Mouse (Mus musculus) yolk sac, embryonic 10.5 days (tissue): ENCODE data around the gene Arl15.

Experiments used
- DNase-seq: peaks from one replicate; pipeline ENCODE4 v3.0.0-alpha.2; 2017; ENCODE audit warnings: low spot score

The Arl15 gene

DNA sequence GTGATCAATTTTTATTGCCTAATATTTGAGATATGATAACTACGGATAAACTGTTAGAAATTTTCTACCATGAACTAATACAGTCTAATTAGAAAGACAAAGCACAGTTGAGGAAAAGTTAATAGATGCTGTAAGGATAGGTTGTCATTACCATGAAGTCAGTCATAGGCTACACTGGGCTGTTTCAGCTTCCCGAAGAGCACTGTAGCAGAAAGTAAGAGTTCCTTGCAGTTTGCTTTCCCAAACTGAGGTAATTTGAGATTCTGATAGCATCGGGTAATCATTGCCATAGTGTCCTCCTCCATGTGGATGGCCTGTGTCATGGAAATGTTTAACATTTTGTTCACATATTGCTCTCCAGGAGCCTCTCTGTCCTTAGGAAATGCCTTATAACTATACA is 195.9 kb downstream of the Arl15 start:
- DNase-seq, result no peak

DNA sequence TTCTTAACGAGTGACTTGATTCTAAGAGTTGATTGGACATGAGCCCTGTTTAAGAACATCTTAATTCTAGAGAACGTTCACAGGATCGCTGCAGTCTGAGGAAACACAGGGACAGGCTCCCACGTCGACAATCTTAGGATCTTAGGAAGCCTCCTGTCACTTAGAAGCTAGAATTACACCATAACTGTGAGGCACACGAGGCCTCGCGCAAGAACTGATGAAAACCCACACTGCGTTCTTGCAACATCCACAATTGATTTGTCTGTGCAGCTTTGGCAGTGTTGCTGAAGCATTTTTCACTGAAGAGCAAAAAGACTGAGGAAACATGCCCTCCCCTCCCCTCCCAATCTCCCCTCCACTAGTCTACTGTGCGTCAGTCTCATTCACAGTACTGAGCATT is 196.4 kb downstream of the Arl15 start:
- no peak for DNase-seq

DNA sequence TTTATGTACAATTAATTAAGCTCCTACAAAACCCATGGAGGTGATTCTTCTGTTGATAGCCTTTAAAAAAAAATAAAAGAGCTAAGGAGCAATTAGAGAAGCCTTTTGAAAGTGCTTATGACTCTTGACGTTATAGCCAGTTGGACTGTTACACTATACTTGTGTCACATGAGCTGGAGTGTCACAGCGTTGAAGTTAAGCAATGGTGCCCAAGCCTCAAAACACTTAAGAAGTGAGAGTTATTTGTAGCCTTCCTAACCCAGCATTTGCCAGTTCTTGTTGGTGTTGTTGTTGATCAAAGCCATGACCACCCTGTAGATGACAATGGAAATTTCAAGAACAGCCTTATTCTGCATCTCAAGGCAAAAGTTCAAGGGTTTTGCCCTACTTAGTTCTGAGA is 198.8 kb downstream of the Arl15 start:
- DNase-seq, result no peak

DNA sequence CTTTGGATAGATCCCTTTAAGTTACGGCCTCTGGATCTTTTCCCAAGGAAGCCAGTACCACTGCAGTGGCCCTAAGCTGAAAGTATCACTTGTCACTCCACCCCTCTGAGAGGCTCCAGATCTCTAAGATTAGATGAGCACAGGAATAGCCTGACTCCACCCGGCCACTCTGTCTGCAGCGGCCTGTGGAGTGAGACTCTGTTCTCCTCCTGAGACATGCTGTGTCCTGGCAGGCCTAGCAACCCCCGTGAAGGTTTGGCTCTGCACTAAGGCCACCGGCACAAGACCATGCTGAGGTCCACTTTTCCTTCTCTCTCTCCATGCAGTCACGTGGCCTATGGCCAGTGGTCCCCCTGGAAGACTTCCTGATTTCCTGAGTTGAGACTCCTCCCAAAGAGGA is 200.3 kb downstream of the Arl15 start:
- no peak for DNase-seq

DNA sequence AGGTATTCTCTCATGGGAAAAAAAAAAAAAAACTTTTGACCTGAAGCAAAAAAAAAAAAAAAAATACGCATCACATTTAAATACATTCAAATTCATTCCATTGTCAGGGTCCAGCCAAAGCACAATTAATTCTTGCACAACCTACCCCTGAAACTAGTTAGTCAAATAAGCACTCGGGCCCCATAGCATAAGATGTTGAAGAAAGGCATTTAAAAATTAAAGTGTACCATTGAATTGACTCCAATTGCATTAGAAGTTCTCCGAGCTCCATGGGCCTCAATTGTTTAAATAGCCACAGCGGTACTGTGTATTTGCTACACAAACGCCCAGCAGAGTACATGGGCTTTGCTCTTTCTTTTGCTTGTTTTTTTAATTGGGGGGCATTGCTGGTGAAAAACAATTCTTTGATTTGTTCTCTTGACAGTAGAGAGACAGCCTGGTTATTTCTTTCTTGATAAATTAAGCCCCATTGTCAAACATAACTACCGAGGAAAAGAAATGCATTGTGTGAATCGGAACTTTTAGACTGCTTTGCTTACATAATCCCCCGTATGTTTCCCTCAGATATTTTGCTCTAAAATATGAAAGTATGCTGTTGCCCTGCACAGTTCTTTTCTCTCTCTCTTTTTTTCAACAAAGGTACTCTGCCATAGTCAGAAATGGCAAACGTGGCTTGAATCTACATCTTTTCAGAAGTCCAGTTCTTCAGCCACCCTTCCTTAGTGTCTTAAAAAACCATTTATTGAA is 201.4 kb downstream of the Arl15 start:
- no peak for DNase-seq

DNA sequence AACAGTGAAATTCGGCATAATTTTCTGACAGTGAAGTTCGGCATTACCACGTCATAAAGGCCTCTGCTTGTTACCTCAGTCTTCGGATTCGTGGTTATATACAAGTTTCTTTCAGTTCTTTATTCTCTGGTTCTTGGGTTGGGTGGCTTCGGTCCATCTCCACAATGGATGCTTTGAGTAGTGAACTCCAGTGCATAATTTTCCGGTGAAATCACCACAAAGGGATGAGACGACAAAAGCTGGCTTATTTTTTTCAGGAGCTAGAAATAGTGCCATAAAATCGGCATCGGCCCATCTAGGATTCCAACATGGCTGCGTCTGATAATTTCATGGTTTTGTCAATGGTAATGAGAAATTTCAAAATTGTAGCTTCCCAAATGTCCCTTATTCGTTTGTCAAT is 204.5 kb downstream of the Arl15 start:
- DNase-seq, result no peak

DNA sequence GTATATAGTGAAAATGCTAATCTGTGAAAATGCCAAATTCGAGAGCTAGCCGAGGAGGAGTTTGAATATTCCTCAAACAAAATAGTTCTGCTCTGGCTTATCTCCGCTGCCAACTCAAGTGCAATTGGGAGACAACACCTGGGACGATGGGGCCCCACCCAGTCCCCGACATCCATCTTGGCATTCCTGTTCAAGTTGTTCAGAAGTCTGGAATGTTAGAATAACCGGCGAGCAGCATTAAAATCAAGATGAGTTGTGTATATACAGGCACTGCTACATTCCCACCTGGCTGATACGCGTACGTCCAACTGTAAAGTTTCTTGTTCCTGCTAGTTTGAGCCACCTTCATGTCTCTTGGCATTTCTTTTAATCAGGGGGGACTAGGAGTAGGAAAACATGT is 209.2 kb downstream of the Arl15 start:
- no peak for DNase-seq

DNA sequence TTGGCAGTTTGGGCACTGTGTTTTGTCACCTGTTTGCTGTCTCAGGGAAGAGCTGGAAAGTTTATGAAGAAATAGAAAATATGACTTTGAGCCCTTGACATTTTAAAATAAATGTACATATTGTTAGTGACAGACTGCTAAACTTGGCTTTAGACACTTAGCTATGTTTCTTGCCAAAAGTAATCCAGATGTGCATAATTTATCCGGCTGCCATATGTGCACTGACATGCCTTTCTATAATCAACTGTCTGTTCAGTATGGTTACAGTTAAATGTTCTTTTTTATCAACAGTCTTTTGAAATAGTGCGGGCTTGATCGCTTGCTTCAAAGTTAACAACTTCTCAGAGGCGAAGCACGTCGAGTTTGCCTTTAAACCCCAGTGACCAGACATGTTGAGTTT is 209.9 kb downstream of the Arl15 start:
- DNase-seq, result no peak

DNA sequence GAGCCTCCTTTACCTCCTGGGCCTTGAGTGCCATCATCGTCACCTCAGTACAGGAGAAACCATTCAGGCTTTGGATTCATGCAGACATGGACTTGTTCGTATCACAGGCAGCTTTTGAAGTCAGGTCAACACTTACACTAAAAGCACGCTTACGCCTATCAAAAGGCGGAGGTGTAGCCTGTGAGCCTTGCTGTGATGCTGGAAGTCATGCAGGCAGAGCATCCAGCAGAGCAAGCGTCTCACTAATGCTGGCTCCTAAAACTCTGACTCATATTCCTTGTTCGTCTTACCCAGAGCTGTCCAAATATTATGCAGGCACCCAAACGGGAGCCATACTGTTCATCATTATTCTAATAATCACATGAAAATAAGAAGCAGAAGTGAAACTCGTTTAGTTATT is 215.5 kb downstream of the Arl15 start:
- DNase-seq, result no peak

DNA sequence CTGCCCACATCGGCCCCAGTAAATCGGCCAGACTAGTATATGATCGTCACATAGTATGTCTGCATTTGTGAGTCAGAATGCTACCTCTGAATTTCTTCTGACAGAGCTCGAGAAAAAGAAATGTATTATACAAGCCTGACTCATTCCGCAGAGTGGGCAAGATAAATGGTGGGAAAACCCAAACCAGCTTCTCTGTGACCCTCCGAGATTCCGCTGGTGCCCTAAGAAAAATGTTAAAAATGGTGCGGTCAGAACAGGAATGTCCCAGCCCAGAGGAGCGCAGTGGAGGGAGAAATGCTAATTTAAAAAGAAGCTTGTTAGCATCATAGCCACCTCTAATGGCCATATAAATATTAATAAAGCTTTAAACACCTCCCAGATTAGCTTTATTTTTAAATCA is 216.2 kb downstream of the Arl15 start:
- DNase-seq, result no peak

DNA sequence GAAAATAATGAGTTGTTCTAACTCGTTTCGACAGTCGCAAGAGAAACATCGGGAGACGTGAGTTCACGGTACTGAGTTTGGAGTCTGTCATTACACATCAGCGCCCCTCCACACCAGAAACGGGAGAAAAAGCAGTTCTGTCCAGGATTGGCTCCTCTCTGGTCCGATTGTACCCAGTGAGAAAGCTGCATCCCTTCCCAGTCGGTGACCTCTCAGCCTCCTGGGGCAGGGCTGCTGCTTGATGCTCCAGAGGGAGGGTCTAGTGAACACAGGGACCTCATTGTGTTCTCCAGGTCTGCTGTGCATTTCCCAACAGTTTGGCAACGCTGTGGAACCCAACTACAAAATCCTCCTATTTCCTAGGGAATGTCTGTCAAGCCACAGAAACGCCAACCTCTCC is 216.7 kb downstream of the Arl15 start:
- DNase-seq, result no peak

DNA sequence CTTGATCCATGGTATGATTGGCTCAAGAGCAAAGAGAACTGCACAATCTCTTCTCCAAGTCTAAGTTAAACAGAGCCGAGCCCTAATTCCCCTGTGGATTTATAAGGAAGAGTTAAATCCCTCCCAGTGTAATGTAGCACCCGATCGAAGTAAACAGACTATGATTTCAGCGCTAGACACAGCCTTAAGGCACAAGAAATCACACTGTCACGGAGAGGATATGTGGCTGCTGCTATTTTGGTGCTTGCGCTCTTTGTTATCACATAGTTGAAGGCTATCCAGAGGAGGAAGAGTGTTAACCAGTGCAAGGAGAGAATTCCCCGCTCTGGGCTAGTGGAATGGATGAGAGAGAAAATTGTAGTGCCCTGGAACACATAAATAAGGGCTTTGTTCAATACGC is 223.6 kb downstream of the Arl15 start:
- no peak for DNase-seq

DNA sequence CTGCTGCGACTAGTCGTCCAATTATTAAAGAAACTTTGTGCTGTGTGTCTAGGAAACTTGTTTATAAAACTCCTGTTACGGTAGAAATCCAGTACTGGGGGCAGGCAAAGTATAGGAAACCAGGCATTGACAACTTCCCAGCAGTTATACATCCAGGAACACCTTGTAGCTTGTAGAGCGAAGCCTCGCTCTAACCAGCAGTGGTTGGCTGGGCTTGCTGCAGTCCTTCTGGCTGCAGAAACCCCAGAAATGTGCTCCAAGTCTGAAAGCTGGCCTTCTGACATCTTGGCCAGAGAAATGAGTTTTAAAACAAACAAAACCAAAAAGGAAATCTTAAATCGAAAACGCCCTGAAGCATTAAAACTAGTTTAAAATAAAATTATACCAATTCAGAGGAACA is 229.2 kb downstream of the Arl15 start:
- no peak for DNase-seq

DNA sequence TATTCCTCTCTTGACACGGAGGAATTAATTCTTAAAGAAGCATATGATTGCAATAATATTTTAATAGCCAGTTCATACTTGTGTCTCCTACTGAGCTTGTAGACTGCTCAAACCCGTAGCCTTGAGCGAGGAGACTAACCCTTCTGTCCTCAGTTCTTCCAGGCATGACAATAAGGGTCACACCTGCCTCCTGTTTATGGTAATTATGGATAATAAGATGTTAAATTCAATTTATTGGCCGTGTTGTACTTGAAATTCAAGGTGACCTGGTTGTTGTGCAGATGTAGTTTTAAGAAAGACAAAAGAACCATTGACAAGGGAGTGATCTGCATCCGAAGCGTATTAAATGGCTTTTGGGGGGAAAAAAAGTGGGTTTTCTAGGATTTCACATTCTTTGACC is 232.0 kb downstream of the Arl15 start:
- no peak for DNase-seq

DNA sequence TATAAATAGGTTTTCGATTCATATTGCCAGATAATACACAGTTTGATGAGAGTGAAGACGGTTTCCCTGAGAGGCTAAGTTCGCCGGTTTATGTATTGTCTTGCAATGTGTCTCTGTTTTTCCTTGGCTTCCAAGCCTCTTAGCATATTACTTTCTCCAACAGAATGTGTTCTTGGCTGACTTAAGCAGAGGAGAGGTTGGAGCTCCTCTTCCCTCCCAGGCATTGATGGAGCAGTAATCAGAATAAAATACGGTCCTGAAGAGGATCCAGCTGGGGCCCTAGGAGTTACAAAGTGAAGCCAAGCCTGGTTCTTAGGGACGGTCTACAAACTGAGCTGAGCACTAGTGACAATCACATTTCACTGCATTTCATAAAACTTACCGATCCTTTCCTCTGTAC is 232.4 kb downstream of the Arl15 start:
- DNase-seq, result no peak

DNA sequence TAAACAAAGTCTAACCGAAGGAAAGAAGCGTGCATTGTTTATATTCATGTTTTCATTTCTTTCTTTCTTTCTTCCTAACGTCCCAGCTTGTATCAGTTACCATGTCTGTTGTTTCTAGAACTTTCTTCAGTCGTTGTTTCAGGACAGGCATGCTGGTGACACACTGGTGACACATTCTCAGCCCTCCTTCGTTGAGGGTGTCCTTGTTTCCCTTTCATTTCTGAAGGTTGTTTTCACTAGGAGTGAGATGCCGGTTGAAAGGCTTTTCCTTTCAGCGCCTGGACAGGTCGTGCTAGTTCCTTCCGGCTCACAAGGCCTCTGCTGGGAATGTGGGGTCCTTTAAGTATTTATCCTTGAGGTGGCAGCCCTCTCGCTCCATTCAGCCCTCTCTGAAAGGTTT is 253.8 kb downstream of the Arl15 start:
- no peak for DNase-seq

DNA sequence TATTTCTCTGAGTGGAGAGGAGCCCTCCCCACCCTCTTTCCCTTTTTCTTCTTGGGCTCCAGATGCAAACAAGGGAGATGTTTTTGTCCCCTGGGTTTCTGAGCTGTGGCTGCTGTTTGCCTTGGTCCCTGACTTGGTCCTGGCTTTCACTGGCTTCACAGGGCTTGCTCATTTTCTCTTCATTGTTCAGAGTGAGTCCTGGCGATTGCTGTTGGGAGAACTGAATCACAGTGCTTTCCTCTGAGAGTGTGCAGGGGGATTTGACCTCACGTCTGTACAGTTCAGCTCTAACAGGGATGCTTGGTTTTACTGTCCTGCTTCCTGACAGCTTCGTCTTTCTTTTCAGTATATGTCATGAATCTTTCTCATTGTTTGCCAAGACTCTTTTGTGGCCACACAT is 254.4 kb downstream of the Arl15 start:
- DNase-seq, result no peak

DNA sequence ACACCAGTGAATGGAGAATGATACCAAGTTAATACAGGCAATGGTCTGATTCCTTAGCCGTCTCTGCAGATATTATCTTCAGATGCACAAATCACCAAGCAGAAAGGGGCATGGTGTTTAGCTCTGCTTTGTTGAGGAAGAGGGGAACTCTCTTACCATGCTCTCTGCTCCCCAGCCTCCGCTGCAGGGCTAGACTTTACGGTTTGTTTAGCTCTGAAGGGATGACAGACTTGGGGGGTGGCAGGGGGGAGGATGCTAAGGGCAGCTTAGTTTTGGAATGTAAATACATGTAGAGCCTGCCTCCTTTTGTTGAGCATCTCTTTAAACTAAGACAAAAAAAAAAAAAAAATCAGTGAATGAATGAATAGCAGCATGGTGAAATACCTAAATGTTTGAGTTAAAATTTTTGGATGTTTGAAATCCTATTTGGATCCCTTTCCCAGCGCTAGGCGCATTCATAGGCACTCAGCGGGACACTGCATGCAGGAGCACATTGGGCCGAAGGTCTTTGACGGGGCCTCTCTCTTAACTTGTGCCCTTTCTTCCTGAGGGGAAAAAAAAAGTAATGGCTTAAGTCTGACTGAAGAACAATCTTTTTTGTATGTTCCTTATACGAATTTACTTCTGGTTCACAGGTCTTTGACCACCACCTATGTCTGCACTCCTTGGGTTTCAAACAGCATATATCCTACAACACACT is 257.0 kb downstream of the Arl15 start:
- no peak for DNase-seq

DNA sequence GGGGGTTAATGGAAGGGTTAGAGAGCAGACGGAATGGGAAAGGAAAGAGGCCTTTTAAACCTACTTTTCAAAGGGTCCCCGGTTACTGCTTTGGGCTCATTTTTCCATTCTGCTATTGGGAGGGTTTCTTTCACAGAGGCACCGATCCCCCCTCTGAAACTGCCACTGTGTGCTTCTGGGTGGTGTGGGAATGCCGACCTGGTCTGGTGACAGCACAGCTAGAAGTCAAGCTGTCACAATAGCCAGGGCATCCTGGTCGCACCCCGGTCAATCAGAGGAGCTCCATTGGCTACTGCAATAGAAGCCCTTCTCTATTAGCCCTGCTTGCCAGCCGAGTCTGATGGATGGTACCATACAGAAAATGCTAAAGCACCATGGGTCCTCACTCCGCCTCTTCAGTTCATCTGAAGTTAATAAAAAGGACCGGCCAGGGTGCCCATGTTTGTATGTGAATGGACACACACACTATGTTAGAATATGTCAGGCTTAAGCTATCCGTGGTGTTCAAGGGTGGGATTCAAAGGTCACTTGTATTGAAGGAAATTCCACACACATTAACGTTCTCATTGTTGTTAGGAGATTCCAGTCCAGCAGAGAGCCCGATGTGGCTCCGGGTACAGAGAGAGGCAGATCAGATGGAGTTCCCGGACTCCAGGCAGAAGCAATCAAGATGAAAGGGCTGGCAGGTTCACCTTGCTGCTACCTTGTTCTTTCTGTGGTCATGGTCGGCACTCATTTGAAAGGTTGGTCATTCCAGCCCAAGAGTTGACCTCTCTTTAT is 258.3 kb downstream of the Arl15 start:
- DNase-seq, result no peak

DNA sequence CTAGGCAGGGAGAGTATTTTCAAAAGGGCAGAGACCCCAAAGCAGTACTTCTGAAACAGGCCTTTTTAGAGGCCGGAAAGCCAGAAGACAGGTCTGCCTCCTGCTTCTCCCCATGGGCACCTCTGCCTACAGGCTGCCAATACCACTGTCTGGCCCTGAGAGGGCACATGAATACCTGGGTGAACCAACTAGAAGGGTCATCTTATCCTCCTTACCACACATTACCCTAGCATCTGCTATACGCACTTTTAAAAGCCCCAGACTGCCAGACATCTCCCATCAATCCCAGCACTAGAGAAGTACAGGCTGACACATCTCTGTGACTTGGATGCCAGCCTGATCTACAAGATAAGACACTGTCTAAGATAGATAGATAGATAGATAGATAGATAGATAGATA is 259.0 kb downstream of the Arl15 start:
- no peak for DNase-seq

DNA sequence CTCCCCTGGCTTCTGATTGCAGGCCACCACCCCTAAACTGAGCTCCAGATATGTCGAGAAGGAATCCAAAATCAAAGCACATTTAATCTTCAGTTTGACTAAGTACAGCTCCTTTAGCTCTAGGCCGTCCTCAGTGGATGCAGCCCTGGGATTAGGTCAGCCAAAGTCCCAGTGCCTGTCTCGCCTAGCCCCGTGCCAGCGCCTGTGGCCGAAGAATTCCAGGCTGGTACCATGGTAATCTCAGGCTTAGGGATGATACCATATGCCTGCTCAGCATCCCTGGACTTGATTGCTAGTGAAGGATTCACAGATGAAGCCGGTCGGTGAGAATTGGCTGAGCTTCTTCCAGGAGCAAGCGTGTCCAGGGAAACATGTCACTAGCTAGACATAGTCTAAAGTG is 261.4 kb downstream of the Arl15 start:
- no peak for DNase-seq

DNA sequence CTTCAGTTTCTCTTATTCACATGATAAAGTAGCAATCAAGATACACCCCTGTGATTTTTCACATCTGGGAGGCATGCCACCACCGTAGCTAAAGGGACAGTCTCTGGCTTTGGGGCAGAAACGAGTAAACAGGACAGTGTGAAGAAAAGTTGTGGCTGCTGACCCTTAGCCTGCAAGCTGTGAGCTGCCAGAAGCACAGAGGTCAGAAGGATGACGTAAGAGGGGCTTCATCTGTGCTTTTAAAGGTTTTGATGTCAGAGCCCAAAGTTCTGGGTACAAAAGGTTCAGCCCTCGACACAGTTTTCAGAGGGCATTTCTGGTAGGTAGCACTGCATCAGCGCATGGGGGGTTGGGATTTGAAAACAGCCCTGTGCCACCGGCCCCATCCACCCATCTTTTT is 266.0 kb downstream of the Arl15 start:
- DNase-seq, result no peak

DNA sequence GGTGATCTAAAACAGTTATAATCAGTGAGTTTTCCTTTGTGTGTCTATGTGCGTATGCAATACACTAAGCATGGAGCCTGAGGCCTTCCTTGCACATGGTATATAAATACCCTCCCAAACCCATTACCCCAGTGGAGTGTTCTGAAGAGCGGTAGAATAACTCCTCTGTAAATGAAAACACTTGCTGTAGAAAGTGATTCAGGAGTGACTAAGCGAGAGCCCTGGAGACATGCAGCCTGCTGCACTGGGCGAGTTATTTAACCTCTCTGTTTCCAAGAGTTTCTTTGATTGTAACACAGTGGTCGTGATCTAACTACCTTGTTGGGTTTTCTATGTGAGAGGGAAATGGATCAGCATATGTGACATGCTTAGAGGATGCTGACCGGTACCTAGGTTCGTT is 266.9 kb downstream of the Arl15 start:
- DNase-seq, result no peak
